Mouse (Mus musculus): ENCODE measurements at regions not wholly inside any gene's neighbourhood (a gene's known extent, or its start where the extent isn't known, plus 50 kb on each side); places are given as distances from the start of the nearest gene placed in this dataset.

DNA sequence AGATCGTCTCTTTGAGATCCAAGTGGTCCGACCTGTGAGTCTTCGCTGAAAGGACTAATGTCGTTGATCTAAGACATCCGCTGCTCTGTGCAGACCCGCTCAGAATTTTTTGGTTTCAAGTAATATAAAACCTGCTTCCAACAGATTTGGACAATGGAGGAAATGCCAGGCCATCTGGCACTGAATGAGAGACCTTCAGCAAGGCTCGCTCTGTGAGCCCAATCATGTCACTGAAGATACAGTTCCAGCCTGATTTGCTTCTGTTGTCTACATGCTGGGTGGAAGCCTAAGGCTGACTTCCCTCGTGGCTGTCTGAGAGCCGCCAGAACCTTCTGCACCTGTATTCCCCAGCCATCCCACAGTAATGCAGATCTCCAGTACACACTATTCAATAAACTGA lies 123.4 kb upstream of the Egflam start:
- TF ChIP-seq POLR2A (IDR thresholded peaks at IDR 0.05; ENCODE audit: borderline replicate concordance, insufficient read depth, low read length) (no peak), CTCF (IDR thresholded peaks at IDR 0.05; ENCODE audit: borderline replicate concordance, insufficient read depth, low read depth, low read length) (no peak)

All from cerebellum, adult 2 months (tissue).